Mouse (Mus musculus) cortical plate, adult 2 months (tissue): ENCODE data around the gene Ftsj3. TPM values are rescaled to one million over a fixed set of nuclear protein-coding genes. Genes with fewer than 3 reads are reported as not detected.

Experiments used
- H3K27ac ChIP-seq: fragments of 200-500 bp; 2 replicates; pipeline ENCODE4 v1.5.1; 2012; ENCODE audit warnings: low read length, control low read depth, inconsistent platforms; ENCODE audit not compliant: insufficient read depth
- H3K4me1 ChIP-seq: fragments of 200-500 bp; 2 replicates; pipeline ENCODE4 v1.6.1; 2011; ENCODE audit warnings: low read length; ENCODE audit not compliant: control insufficient read depth, insufficient read depth
- H3K4me3 ChIP-seq: fragments of 200-500 bp; 2 replicates; pipeline ENCODE4 v1.5.1; 2011; ENCODE audit warnings: mild to moderate bottlenecking, low read length, control low read depth; ENCODE audit not compliant: insufficient read depth
- CTCF ChIP-seq: fragments of 200-500 bp; IDR thresholded peaks from 2 replicates; pipeline ENCODE4 v1.5.1; 2011; ENCODE audit warnings: mild to moderate bottlenecking, control low read depth, low read length; ENCODE audit not compliant: insufficient read depth; ENCODE audit errors: extremely low read depth
- POLR2A ChIP-seq: fragments of 200-500 bp; IDR thresholded peaks from 2 replicates; pipeline ENCODE4 v1.6.1; 2011; ENCODE audit warnings: mild to moderate bottlenecking, low read length, control low read depth; ENCODE audit not compliant: insufficient read depth; ENCODE audit errors: extremely low read depth
- polyA plus RNA-seq: library from polyadenylated mRNA; depleted of rRNA; stranded (reverse); fragments of >200 nt; gene quantifications from 2 replicates; pipeline ENCODE4 v1.2.3, GENCODE M21; 2012

Gene Ftsj3
- polyA plus RNA-seq, 1 experiment = 23.8 TPM

GRCm38 (mm10) chr11:106284126-106284525 is 28.2 kb upstream of the Ftsj3 start:
- Histone ChIP-seq H3K27ac (no peak overlapping the region), H3K4me1 (peaks cover 1% of the 10 kb centered on the region; the same call in 1 of the 2 replicates), H3K4me3 (no peak overlapping the region)
- TF ChIP-seq CTCF (no peak), POLR2A (no peak)

GRCm38 (mm10) chr11:106283371-106283770 is 27.5 kb upstream of the Ftsj3 start:
- no peak overlapping the region for H3K4me3 ChIP-seq
- TF ChIP-seq POLR2A (no peak), CTCF (no peak)
- H3K4me1 ChIP-seq = peaks cover 1% of the 10 kb centered on the region; the same call in 1 of the 2 replicates
- H3K27ac ChIP-seq = no peak overlapping the region

- H3K4me1 ChIP-seq = peaks cover 1% of the 10 kb centered on the region; the same call in 1 of the 2 replicates
- TF ChIP-seq CTCF (no peak), POLR2A (no peak)
- no peak overlapping the region for H3K4me3 ChIP-seq
- no peak overlapping the region for H3K27ac ChIP-seq
Observed at GRCm38 (mm10) chr11:106282452-106282851, 26.6 kb upstream of the Ftsj3 start.

GRCm38 (mm10) chr11:106276454-106276853 is 20.6 kb upstream of the Ftsj3 start, which contains the start of gene Tcam1:
Gene Tcam1, plus strand, starts transcription at chr11:106276672.
- no peak within 1 kb of the TSS for H3K4me3 ChIP-seq
- peaks cover 3% of the 10 kb centered on the region; the same call in 1 of the 2 replicates for H3K4me1 ChIP-seq
- TF ChIP-seq CTCF = peak; percentile 82
- no peak for TF ChIP-seq POLR2A
- H3K27ac ChIP-seq = no peak within 1 kb of the TSS

- H3K4me3 ChIP-seq = no peak overlapping the region
- H3K27ac ChIP-seq = no peak overlapping the region
- H3K4me1 ChIP-seq = peaks cover 3% of the 10 kb centered on the region
- no peak for TF ChIP-seq CTCF
- TF ChIP-seq POLR2A = no peak
Observed at GRCm38 (mm10) chr11:106274971-106275411, 19.1 kb upstream of the Ftsj3 start.

GRCm38 (mm10) chr11:106274374-106274773 is 18.5 kb upstream of the Ftsj3 start:
- H3K27ac ChIP-seq = no peak overlapping the region
- no peak for TF ChIP-seq POLR2A
- TF ChIP-seq CTCF = no peak
- no peak overlapping the region for H3K4me3 ChIP-seq
- H3K4me1 ChIP-seq = peaks cover 3% of the 10 kb centered on the region

GRCm38 (mm10) chr11:106273811-106274210 is 17.9 kb upstream of the Ftsj3 start:
- Histone ChIP-seq H3K4me3 (no peak overlapping the region; the same call in 1 of the 2 replicates), H3K27ac (no peak overlapping the region), H3K4me1 (peaks cover 3% of the 10 kb centered on the region)
- TF ChIP-seq POLR2A (no peak), CTCF (no peak)

GRCm38 (mm10) chr11:106273311-106273684 is 17.4 kb upstream of the Ftsj3 start:
- Histone ChIP-seq H3K4me1 (peaks cover 3% of the 10 kb centered on the region), H3K27ac (no peak overlapping the region), H3K4me3 (peak overlapping the region; percentile 50)
- TF ChIP-seq CTCF (no peak), POLR2A (no peak)

- H3K27ac ChIP-seq = peak within 1 kb of the TSS; percentile 80
- H3K4me1 ChIP-seq = peaks cover 5% of the 10 kb centered on the region
- peak within 1 kb of the TSS; percentile 50 for H3K4me3 ChIP-seq
- TF ChIP-seq POLR2A (peak; percentile 63), CTCF (no peak)
Observed at GRCm38 (mm10) chr11:106272644-106273310, 16.9 kb upstream of the Ftsj3 start, which contains the start of gene Smarcd2. Gene Smarcd2, minus strand, starts transcription at chr11:106272972.

- peaks cover 5% of the 10 kb centered on the region for H3K4me1 ChIP-seq
- peak overlapping the region; percentile 50 for H3K4me3 ChIP-seq
- TF ChIP-seq CTCF (no peak), POLR2A (no peak)
- H3K27ac ChIP-seq = peak overlapping the region; percentile 80
Observed at GRCm38 (mm10) chr11:106271794-106272643, 16.1 kb upstream of the Ftsj3 start.
